Mouse (Mus musculus) limb, embryonic 12.5 days (tissue): ENCODE results near the gene Kcnn1. TPM values are rescaled to one million over a fixed set of nuclear protein-coding genes. Genes with fewer than 3 reads are reported as not detected.

Experiments
- ATAC-seq: fragments of 200-750 bp; cut with Nextera tagmentation; 2 replicates; pipeline ENCODE4 v1.8.0; 2017; ENCODE audit warnings: low read depth, moderate TSS enrichment; ENCODE audit not compliant: insufficient number of reproducible peaks, insufficient read depth, low FRiP score, low TSS enrichment
- H3K27ac ChIP-seq: fragments of 300-500 bp; sonication (generic); 2 replicates; pipeline ENCODE4 v1.5.1; 2016; ENCODE audit warnings: mild to moderate bottlenecking, moderate library complexity
- H3K27me3 ChIP-seq: fragments of 300-500 bp; sonication (generic); 2 replicates; pipeline ENCODE4 v1.6.1; 2016; ENCODE audit warnings: mild to moderate bottlenecking, moderate library complexity
- H3K36me3 ChIP-seq: fragments of 300-500 bp; sonication (generic); 2 replicates; pipeline ENCODE4 v1.6.1; 2016; ENCODE audit warnings: mild to moderate bottlenecking, moderate library complexity
- H3K4me1 ChIP-seq: fragments of 300-500 bp; sonication (generic); replicated peaks from 2 replicates; pipeline ENCODE4 v1.6.1; 2016
- H3K4me2 ChIP-seq: fragments of 300-500 bp; sonication (generic); 2 replicates; pipeline ENCODE4 v1.6.1; 2016; ENCODE audit warnings: mild to moderate bottlenecking, moderate library complexity
- H3K4me3 ChIP-seq: fragments of 300-500 bp; sonication (generic); replicated peaks from 2 replicates; pipeline ENCODE4 v1.5.1; 2016; ENCODE audit warnings: mild to moderate bottlenecking
- H3K9ac ChIP-seq: fragments of 300-500 bp; sonication (generic); replicated peaks from 2 replicates; pipeline ENCODE4 v1.6.1; 2016; ENCODE audit warnings: mild to moderate bottlenecking, moderate library complexity
- H3K9me3 ChIP-seq: fragments of 300-500 bp; sonication (generic); 2 replicates; pipeline ENCODE4 v1.6.1; 2016; ENCODE audit warnings: mild to moderate bottlenecking, moderate library complexity
- WGBS: fragments of 180-500 bp; shearing (Covaris S2); methylation state at CpG from one replicate; pipeline ENCODE4 v1.1.7; 2016; 5-methylcytosine and 5-hydroxymethylcytosine counted together
- microRNA-seq: library from miRNA; unstranded; fragments of <30 nt; microRNA quantifications from one replicate; pipeline ENCODE4, GENCODE M21; 2017
- polyA plus RNA-seq: library from polyadenylated mRNA; unstranded; fragments of >200 nt; fragmentation: Nextera tagmentation; extraction: Ambion mirVana; gene quantifications from 2 replicates; pipeline ENCODE4 v1.2.1, GENCODE M21; 2016

The Kcnn1 gene
- polyA plus RNA-seq, 1 experiment from 2014 or later: 6.0 TPM

- peak overlapping the region; percentile 84 for H3K4me2 ChIP-seq
- no peak overlapping the region for H3K9ac ChIP-seq
- peak overlapping the region; percentile 55 for H3K4me3 ChIP-seq
- H3K4me1 ChIP-seq: peaks cover 14% of the 10 kb centered on the region
- peaks cover 68% of the 10 kb centered on the region for H3K27me3 ChIP-seq
- WGBS: 14% methylated on average over 15 of the region's 15 CpGs
- no peak overlapping the region for H3K27ac ChIP-seq
- H3K9me3 ChIP-seq: no peaks in the 10 kb centered on the region
- no peaks in the 10 kb centered on the region for H3K36me3 ChIP-seq
- no peak for ATAC-seq
Observed at GRCm38 (mm10) chr8:70798281-70798680, 64.8 kb downstream of the Kcnn1 start.

DNA sequence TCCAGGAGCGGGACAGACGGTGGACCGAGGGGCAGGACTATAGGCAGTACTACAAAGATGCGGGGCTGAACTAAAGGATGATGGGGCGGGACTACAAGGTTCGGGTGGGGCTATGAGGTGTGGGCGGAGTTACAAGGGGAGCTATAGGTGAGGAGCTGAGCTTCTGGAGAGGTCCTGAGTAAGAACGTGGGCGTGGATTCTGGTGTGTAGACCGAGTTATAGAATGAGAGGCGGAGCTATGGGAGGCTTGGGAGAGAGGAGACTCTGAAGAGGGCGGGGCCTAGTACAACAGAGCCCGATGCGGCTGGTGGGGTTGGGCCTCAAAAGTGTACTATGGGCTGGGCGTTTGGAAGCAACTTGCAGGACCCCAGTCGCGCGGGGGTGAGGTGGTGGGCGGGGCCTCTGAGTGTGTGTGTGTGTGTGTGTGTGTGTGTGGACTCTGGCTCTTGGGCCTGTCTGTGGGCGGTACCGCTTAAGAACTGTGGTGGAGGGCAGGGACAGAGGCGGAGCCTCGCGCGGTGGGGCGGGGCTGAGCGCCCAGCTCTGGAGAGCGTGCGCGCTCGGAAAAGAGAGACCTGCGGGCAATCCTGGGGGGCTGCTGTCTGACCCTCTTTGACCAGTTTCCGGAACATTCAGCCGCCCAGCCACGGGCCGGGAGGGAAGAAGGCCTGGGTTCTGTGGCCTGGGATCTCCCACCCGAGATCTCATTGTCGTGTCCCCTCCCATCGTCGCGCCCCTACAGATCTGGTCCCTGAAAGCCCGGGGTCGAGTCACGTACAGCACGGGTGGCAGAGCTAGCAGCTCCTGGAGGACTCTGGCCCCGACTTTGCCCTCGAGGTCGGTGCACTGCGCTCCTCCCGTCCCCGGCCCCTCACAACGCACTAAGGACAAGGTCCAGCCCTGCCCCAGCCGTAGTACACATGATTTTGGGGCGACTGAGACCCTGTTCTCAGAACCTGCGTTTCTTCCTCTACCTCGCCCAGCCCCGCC is 65.7 kb downstream of the Kcnn1 start:
- Histone ChIP-seq H3K4me2 (peak overlapping the region; percentile 84), H3K9ac (peak overlapping the region; percentile 60), H3K36me3 (no peaks in the 10 kb centered on the region), H3K4me3 (peak overlapping the region; percentile 55), H3K9me3 (no peaks in the 10 kb centered on the region), H3K4me1 (peaks cover 22% of the 10 kb centered on the region), H3K27me3 (peaks cover 60% of the 10 kb centered on the region), H3K27ac (no peak overlapping the region)
- peak; percentile 90 for ATAC-seq
- WGBS: under 1% methylated on average over 54 of the region's 57 CpGs

- Histone ChIP-seq H3K27me3 (peaks cover 52% of the 10 kb centered on the region), H3K4me1 (peaks cover 27% of the 10 kb centered on the region)
Observed at GRCm38 (mm10) chr8:70796403-70797080, 66.5 kb downstream of the Kcnn1 start.

DNA sequence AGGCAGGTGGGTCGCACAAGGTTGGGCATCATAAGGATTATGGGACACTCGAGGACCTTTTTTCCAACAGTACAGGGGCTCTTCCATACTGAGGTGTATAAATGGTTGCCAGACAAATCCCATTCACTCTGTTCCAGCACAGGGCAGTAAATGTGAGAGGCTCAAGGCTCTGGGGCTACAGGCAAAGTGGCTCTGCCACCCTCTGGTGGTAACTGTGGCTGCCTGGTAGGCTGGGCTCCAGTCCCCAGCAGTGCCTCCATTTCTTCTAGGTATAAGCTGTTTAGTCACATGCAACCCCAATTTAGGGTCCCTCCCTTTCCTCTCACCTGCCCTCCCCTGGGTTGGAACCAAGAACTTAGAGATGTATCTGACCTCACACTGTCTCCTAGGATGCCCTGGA is 67.7 kb downstream of the Kcnn1 start:
- ATAC-seq: no peak
- Histone ChIP-seq H3K9ac (no peak overlapping the region), H3K9me3 (no peaks in the 10 kb centered on the region), H3K4me1 (peaks cover 38% of the 10 kb centered on the region), H3K4me3 (no peak overlapping the region), H3K27me3 (peaks cover 40% of the 10 kb centered on the region), H3K36me3 (no peaks in the 10 kb centered on the region), H3K4me2 (no peak overlapping the region), H3K27ac (no peak overlapping the region)
- 78% methylated on average over 2 of the region's 2 CpGs for WGBS

More at GRCm38 (mm10) chr8:70796403-70797080, 66.5 kb downstream of the Kcnn1 start:
- Histone ChIP-seq H3K27ac (no peak overlapping the region), H3K36me3 (no peaks in the 10 kb centered on the region), H3K4me3 (peak overlapping the region; percentile 55), H3K9ac (peak overlapping the region; percentile 57), H3K4me2 (peak overlapping the region; percentile 84), H3K9me3 (no peaks in the 10 kb centered on the region)
- WGBS: 2% methylated on average over 54 of the region's 54 CpGs
- ATAC-seq: no peak

DNA sequence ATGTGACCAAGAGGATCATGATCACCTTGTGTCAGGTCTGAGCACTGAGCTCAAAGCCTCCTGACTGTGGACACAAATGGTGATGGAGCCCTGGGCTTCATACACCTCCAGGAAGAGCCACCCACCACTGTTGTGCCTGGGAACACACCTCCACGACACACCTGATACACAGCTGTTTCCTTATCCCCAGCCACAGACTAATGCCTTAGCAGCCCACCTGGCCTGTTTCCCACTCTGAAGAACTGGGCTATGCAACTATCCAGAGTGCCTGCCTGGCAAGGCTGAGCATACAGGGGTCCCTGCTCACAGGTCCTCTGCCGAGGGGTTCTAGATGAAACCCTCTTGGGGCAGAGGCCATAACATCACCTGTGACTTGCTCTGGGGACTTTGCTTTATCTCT is 68.8 kb downstream of the Kcnn1 start:
- Histone ChIP-seq H3K36me3 (peaks cover 6% of the 10 kb centered on the region; the same call in 1 of the 2 replicates), H3K27ac (no peak overlapping the region)

DNA sequence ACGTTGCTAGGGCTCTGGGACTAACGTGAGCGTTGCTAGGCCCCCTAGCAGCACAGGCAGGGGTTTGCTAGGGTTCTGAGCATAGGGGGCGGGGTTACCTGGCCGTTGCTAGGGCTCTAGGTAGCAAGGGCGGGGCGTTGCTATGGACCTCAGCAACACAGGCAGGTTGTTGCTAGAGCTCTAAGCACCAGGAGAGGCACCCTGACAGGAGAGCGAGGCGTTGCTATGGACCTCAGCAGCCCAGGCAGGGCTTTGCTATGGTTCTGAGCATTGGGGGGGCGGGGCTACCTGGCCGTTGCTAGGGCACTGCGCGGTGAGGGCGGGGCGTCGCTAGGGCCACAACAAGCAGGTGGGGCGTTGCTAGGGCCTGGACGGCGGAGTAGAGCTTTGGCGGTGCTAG is 70.4 kb downstream of the Kcnn1 start:
- under 1% methylated on average over 20 of the region's 20 CpGs for WGBS
- peaks cover 17% of the 10 kb centered on the region for H3K27me3 ChIP-seq
- H3K4me2 ChIP-seq: peak overlapping the region; percentile 70
- H3K9me3 ChIP-seq: no peaks in the 10 kb centered on the region
- H3K9ac ChIP-seq: peak overlapping the region; percentile 87; the same call in 1 of the 2 replicates
- H3K4me3 ChIP-seq: peak overlapping the region; percentile 73
- H3K36me3 ChIP-seq: peaks cover 21% of the 10 kb centered on the region
- peaks cover 53% of the 10 kb centered on the region for H3K4me1 ChIP-seq
- peak overlapping the region; percentile 91 for H3K27ac ChIP-seq
- peak; percentile 49 for ATAC-seq

More for the DNA sequence above, 68.8 kb downstream of the Kcnn1 start:
- peaks cover 47% of the 10 kb centered on the region for H3K4me1 ChIP-seq
- no peak overlapping the region for H3K4me2 ChIP-seq
- H3K9ac ChIP-seq: 0 out of 2 replicates have a peak overlapping the region, but pooled peaks have one; percentile 19
- 83% methylated on average over 2 of the region's 2 CpGs for WGBS
- peaks cover 29% of the 10 kb centered on the region for H3K27me3 ChIP-seq
- no peak for ATAC-seq
- H3K9me3 ChIP-seq: no peaks in the 10 kb centered on the region
- no peak overlapping the region for H3K4me3 ChIP-seq

Small RNA genes lying within 50 kb of the gene (microRNA-seq; reads per million reads assigned to microRNA genes)
- gene Mir7067 (1.6 reads per million), gene Mir7240 (not detected)

Other genes starting within 250 kb of the Kcnn1 start
- 0.76 and 1.2 TPM in 2 replicates for gene Lrrc25, start 247.1 kb downstream of the Kcnn1 start, polyA plus RNA-seq
- gene Gdf15, start 230.8 kb downstream of the Kcnn1 start, polyA plus RNA-seq: 0.15 TPM in 1 of 2 replicates, not detected in the other
- gene Pgpep1, start 202.9 kb downstream of the Kcnn1 start, polyA plus RNA-seq: 45.7 and 53.9 TPM in 2 replicates
- 335 and 339 TPM in 2 replicates for gene Lsm4, start 190.0 kb downstream of the Kcnn1 start, polyA plus RNA-seq
- gene Jund, start 164.3 kb downstream of the Kcnn1 start, polyA plus RNA-seq: 117 and 121 TPM in 2 replicates
- gene Iqcn, start 159.8 kb downstream of the Kcnn1 start, polyA plus RNA-seq: not detected in 2 replicates
- gene Gm3336, start 144.7 kb downstream of the Kcnn1 start, polyA plus RNA-seq: not detected in 2 replicates
- gene Pde4c, start 139.5 kb downstream of the Kcnn1 start, polyA plus RNA-seq: 0.24 and 0.33 TPM in 2 replicates
- 13.7 and 13.8 TPM in 2 replicates for gene Rab3a, start 108.6 kb downstream of the Kcnn1 start, polyA plus RNA-seq
- gene Mpv17l2, start 102.3 kb downstream of the Kcnn1 start, polyA plus RNA-seq: 25.8 and 29.0 TPM in 2 replicates
- 80.2 and 80.6 TPM in 2 replicates for gene Pik3r2, start 86.5 kb downstream of the Kcnn1 start, polyA plus RNA-seq
- gene Mast3, start 58.2 kb downstream of the Kcnn1 start, polyA plus RNA-seq: 13.2 and 14.5 TPM in 2 replicates
- not detected in 2 replicates for gene Il12rb1, start 54.8 kb downstream of the Kcnn1 start, polyA plus RNA-seq
- 5.3 and 6.4 TPM in 2 replicates for gene Arrdc2, start 23.5 kb downstream of the Kcnn1 start, polyA plus RNA-seq
- gene Ccdc124, start 10.7 kb upstream of the Kcnn1 start, polyA plus RNA-seq: 119 and 127 TPM in 2 replicates
- 0.15 and 0.29 TPM in 2 replicates for gene Slc5a5, start 29.5 kb upstream of the Kcnn1 start, polyA plus RNA-seq
- gene Rpl18a, start 34.2 kb upstream of the Kcnn1 start, polyA plus RNA-seq: 3,693 and 3,808 TPM in 2 replicates
- gene Map1s, start 42.7 kb upstream of the Kcnn1 start, polyA plus RNA-seq: 54.0 and 57.7 TPM in 2 replicates